Mouse (Mus musculus): ENCODE results near the gene Gnaq. TPM values are rescaled to one million over a fixed set of nuclear protein-coding genes. Genes with fewer than 3 reads are reported as not detected.
"Not testable (repeated sequence)": the region's sequence is repeated elsewhere in the genome, so short reads cannot be mapped to it uniquely, and the experiment has no call there.

Gene Gnaq
- polyA plus RNA-seq (2015; fragmentation: Nextera tagmentation; extraction: Ambion mirVana): 4.4 and 4.6 TPM in 2 replicates

DNA sequence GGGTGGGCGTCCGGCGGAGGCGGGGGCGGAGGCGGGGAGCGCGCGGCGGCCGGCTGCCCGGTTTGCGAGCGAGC is at the start of gene Gnaq:
Gnaq (plus strand) TSS at position 41 of the 74 bp plus-strand sequence.
- Histone ChIP-seq H3K4me1 (ENCODE audit: control insufficient read depth, low read depth, low read length) (peaks cover 4% of the 10 kb centered on the region), H3K4me3 (ENCODE audit: low read depth, low read length) (peak within 1 kb of the TSS; percentile 69), H3K9me3 (replicated peaks; ENCODE audit: control insufficient read depth, low read length) (no peaks in the 10 kb centered on the region), H3K27ac (ENCODE audit: low read length) (peak within 1 kb of the TSS; percentile 79), H3K36me3 (ENCODE audit: control insufficient read depth, insufficient read depth) (no peaks in the 10 kb centered on the region), H3K27me3 (ENCODE audit: control insufficient read depth, insufficient read depth, low read depth, low read length) (peaks cover 26% of the 10 kb centered on the region), H3K4me2 (ENCODE audit: low read depth, low read length) (peak within 1 kb of the TSS; percentile 57), H3K9ac (ENCODE audit: low read depth, low read length) (peak within 1 kb of the TSS; percentile 74)
- ATAC-seq (ENCODE audit: low read depth): no peak
- 0% methylated on average over 10 of the region's 14 CpGs for WGBS (ENCODE audit: insufficient replicate concordance)

DNA sequence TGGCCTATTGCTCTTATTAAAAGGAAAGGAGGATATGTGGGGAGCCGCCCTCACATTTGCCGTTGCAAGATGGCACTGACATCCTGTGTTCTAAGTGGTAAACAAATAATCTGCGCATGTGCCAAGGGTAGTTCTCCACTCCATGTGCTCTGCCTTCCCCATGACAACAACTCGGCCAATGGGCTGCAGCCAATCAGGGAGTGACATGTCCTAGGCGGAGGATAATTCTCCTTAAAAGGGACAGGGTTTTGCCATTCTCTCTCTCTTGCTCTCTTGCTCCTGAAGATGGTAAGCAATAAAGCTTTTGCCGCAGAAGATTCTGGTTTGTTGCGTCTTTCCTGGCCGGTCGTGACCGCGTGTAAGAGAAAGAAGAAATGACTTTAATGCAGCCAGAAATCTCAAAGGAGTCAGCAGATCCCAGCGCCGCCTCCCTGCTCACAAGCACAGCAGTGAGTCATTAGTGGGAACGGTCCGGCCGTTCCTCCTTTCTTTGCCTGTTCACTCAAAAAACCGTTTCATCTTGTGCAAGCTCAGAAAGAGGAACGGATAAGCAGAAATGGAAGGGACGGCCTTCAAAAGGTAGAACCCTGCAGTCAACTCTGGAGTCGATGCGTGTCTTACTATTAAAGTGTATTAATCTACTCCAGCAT is 48.5 kb upstream of the Gnaq start:
- 79% methylated on average over 20 of the region's 21 CpGs for WGBS (ENCODE audit: insufficient replicate concordance)
- not testable (repeated sequence) for ATAC-seq (ENCODE audit: low read depth)

DNA sequence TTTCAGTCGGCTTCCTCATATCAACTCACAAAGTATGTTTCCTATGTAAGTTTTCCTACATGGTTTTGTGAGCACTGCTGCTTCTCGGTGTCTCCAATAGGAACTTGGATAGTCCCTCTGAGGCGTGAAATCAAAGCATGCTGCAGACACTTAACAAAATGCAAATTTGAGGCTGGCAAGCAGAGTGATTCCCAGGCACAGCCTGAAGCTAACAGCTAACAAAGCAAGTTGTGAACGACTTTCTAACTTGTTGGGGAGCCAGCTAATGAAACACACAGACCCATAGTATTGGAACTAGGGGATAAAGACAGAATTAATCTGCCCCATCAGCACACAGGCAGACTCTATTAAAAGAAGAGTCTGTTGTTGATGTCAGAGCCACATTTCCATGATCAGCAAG is 47.4 kb upstream of the Gnaq start:
- Histone ChIP-seq H3K4me2 (ENCODE audit: low read depth, low read length) (no peak overlapping the region), H3K9ac (ENCODE audit: low read depth, low read length) (no peak overlapping the region), H3K36me3 (ENCODE audit: control insufficient read depth, insufficient read depth) (no peaks in the 10 kb centered on the region), H3K27ac (ENCODE audit: low read length) (no peak overlapping the region), H3K9me3 (replicated peaks; ENCODE audit: control insufficient read depth, low read length) (no peaks in the 10 kb centered on the region), H3K4me3 (ENCODE audit: low read depth, low read length) (no peak overlapping the region), H3K27me3 (ENCODE audit: control insufficient read depth, insufficient read depth, low read depth, low read length) (no peaks in the 10 kb centered on the region), H3K4me1 (ENCODE audit: control insufficient read depth, low read depth, low read length) (no peaks in the 10 kb centered on the region)
- no peak for ATAC-seq (ENCODE audit: low read depth)
- 52% methylated on average over 4 of the region's 4 CpGs for WGBS (ENCODE audit: insufficient replicate concordance)

More for the DNA sequence above, 48.5 kb upstream of the Gnaq start:
- H3K9me3 ChIP-seq (replicated peaks; ENCODE audit: control insufficient read depth, low read length); H3K9ac ChIP-seq (ENCODE audit: low read depth, low read length); H3K4me1 ChIP-seq (ENCODE audit: control insufficient read depth, low read depth, low read length); H3K4me2 ChIP-seq (ENCODE audit: low read depth, low read length); H3K27me3 ChIP-seq (ENCODE audit: control insufficient read depth, insufficient read depth, low read depth, low read length); H3K27ac ChIP-seq (ENCODE audit: low read length); H3K4me3 ChIP-seq (ENCODE audit: low read depth, low read length); H3K36me3 ChIP-seq (ENCODE audit: control insufficient read depth, insufficient read depth): not testable (repeated sequence)

- H3K4me3 ChIP-seq (ENCODE audit: low read depth, low read length): no peak overlapping the region
- H3K4me1 ChIP-seq (ENCODE audit: control insufficient read depth, low read depth, low read length): no peaks in the 10 kb centered on the region
- H3K27me3 ChIP-seq (ENCODE audit: control insufficient read depth, insufficient read depth, low read depth, low read length): no peaks in the 10 kb centered on the region
- no peaks in the 10 kb centered on the region for H3K9me3 ChIP-seq (replicated peaks; ENCODE audit: control insufficient read depth, low read length)
- no peak overlapping the region for H3K27ac ChIP-seq (ENCODE audit: low read length)
- no peaks in the 10 kb centered on the region for H3K36me3 ChIP-seq (ENCODE audit: control insufficient read depth, insufficient read depth)
- no peak overlapping the region for H3K9ac ChIP-seq (ENCODE audit: low read depth, low read length)
- H3K4me2 ChIP-seq (ENCODE audit: low read depth, low read length): no peak overlapping the region
- no peak for ATAC-seq (ENCODE audit: low read depth)
These were observed 46.5 kb upstream of the Gnaq start for GRCm38 (mm10) chr19:16086154-16086553.

DNA sequence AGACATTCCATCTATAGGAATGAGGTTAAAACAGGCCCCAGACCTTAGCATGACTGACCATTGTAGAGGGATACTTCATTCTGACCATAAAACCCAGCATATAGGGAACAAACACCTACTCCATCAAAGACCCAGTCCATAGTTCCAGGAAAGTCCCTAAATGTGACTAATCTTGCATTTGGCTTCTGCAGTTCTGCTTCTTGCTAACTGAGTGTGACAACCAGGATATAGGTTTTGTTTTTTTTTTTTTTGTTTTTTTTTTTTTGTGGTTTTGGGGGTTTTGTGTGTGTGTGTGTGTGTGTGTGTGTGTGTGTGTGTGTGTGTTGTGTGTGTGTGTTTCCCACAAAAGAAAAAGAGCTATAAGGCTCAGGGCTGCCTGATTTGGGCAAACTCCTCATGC is 46.0 kb upstream of the Gnaq start:
- Histone ChIP-seq H3K4me2 (ENCODE audit: low read depth, low read length) (no peak overlapping the region), H3K9ac (ENCODE audit: low read depth, low read length) (no peak overlapping the region), H3K4me1 (ENCODE audit: control insufficient read depth, low read depth, low read length) (no peaks in the 10 kb centered on the region), H3K9me3 (replicated peaks; ENCODE audit: control insufficient read depth, low read length) (no peaks in the 10 kb centered on the region), H3K36me3 (ENCODE audit: control insufficient read depth, insufficient read depth) (no peaks in the 10 kb centered on the region), H3K4me3 (ENCODE audit: low read depth, low read length) (no peak overlapping the region), H3K27ac (ENCODE audit: low read length) (no peak overlapping the region), H3K27me3 (ENCODE audit: control insufficient read depth, insufficient read depth, low read depth, low read length) (no peaks in the 10 kb centered on the region)
- no peak for ATAC-seq (ENCODE audit: low read depth)

DNA sequence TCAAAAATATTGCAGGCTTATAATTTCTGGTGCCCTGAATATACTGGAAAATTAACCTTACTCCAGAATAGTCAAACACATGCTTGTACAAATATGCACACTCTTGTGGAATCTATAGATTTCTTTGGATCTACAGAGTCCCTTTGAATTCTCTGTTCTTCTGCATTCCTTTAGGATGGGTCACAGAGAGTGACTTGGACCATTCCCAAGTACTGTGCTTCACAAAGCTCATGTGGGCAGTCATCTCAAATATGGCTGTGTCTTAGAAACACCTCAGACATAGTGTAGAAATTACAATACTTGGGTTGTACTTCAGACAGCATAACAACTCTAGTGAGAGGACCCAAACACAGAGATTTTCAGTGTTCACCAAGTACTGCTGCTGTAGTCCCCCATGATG is 45.2 kb upstream of the Gnaq start:
- Histone ChIP-seq H3K27ac (ENCODE audit: low read length) (no peak overlapping the region), H3K4me1 (ENCODE audit: control insufficient read depth, low read depth, low read length) (no peaks in the 10 kb centered on the region), H3K36me3 (ENCODE audit: control insufficient read depth, insufficient read depth) (no peaks in the 10 kb centered on the region), H3K27me3 (ENCODE audit: control insufficient read depth, insufficient read depth, low read depth, low read length) (no peaks in the 10 kb centered on the region), H3K4me3 (ENCODE audit: low read depth, low read length) (no peak overlapping the region), H3K4me2 (ENCODE audit: low read depth, low read length) (no peak overlapping the region), H3K9me3 (replicated peaks; ENCODE audit: control insufficient read depth, low read length) (no peaks in the 10 kb centered on the region), H3K9ac (ENCODE audit: low read depth, low read length) (no peak overlapping the region)
- no peak for ATAC-seq (ENCODE audit: low read depth)

- WGBS (ENCODE audit: insufficient replicate concordance): 52% methylated on average over 4 of the region's 4 CpGs
- no peaks in the 10 kb centered on the region for H3K27me3 ChIP-seq (ENCODE audit: control insufficient read depth, insufficient read depth, low read depth, low read length)
These were observed 39.0 kb upstream of the Gnaq start for GRCm38 (mm10) chr19:16093616-16094015.

DNA sequence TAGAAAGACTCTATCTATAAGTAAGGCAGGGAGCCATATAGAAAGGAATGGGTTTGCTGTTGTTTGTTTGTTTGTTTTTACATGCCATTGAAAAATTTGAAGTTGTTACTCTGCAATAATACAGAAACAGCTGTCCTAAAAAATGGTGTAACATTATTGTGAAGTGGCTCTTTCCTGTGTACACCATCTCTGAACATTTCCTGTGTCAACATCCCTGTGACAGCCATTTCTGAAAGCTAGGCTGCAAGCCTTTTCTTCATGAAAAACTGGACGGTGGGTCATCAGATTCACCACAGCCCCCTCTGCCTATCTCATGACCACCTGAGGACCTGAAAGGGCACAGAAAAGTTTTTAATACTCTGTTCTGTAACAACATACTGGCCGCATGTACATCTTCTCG is 22.7 kb upstream of the Gnaq start:
- peak overlapping the region; percentile 37; the same call in 1 of the 2 replicates for H3K27ac ChIP-seq (ENCODE audit: low read length)
- H3K9me3 ChIP-seq (replicated peaks; ENCODE audit: control insufficient read depth, low read length): no peaks in the 10 kb centered on the region
- no peak overlapping the region for H3K4me3 ChIP-seq (ENCODE audit: low read depth, low read length)
- H3K4me2 ChIP-seq (ENCODE audit: low read depth, low read length): no peak overlapping the region
- 50% methylated on average over 3 of the region's 3 CpGs for WGBS (ENCODE audit: insufficient replicate concordance)
- H3K36me3 ChIP-seq (ENCODE audit: control insufficient read depth, insufficient read depth): no peaks in the 10 kb centered on the region
- ATAC-seq (ENCODE audit: low read depth): no peak
- H3K27me3 ChIP-seq (ENCODE audit: control insufficient read depth, insufficient read depth, low read depth, low read length): no peaks in the 10 kb centered on the region
- no peak overlapping the region for H3K9ac ChIP-seq (ENCODE audit: low read depth, low read length)
- H3K4me1 ChIP-seq (ENCODE audit: control insufficient read depth, low read depth, low read length): no peaks in the 10 kb centered on the region

More at GRCm38 (mm10) chr19:16093616-16094015, 39.0 kb upstream of the Gnaq start:
- Histone ChIP-seq H3K4me1 (ENCODE audit: control insufficient read depth, low read depth, low read length) (no peaks in the 10 kb centered on the region), H3K27ac (ENCODE audit: low read length) (no peak overlapping the region), H3K4me3 (ENCODE audit: low read depth, low read length) (no peak overlapping the region), H3K9me3 (replicated peaks; ENCODE audit: control insufficient read depth, low read length) (no peaks in the 10 kb centered on the region), H3K36me3 (ENCODE audit: control insufficient read depth, insufficient read depth) (no peaks in the 10 kb centered on the region), H3K9ac (ENCODE audit: low read depth, low read length) (no peak overlapping the region), H3K4me2 (ENCODE audit: low read depth, low read length) (no peak overlapping the region)
- no peak for ATAC-seq (ENCODE audit: low read depth)

DNA sequence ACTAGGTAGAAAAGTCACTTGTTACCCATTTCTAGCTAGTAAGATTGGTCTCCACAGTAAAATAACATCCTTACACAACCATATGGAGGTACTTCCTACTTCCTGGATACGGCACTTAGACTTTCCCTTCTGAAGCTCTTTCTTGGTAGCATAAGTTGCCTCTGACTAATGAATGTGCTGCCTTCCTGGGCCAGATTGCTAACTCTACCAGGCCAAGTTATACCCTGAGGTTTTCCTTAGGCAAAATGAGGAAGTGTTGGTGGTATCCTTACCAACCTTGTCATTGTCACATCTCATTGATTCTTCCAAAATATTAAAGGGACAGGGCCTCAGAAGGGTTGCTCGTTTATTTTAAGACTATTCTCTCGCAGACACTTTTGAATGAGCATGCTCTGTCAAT is 22.0 kb upstream of the Gnaq start:
- WGBS (ENCODE audit: insufficient replicate concordance): 46% methylated on average over 3 of the region's 3 CpGs
- no peak overlapping the region for H3K4me3 ChIP-seq (ENCODE audit: low read depth, low read length)

GRCm38 (mm10) chr19:16113295-16113694 is 19.3 kb upstream of the Gnaq start:
- WGBS (ENCODE audit: insufficient replicate concordance): 56% methylated on average over 1 of the region's 1 CpGs
- H3K9me3 ChIP-seq (replicated peaks; ENCODE audit: control insufficient read depth, low read length): no peaks in the 10 kb centered on the region

More for the DNA sequence above, 22.0 kb upstream of the Gnaq start:
- Histone ChIP-seq H3K36me3 (ENCODE audit: control insufficient read depth, insufficient read depth) (no peaks in the 10 kb centered on the region), H3K27ac (ENCODE audit: low read length) (no peak overlapping the region), H3K9me3 (replicated peaks; ENCODE audit: control insufficient read depth, low read length) (no peaks in the 10 kb centered on the region), H3K27me3 (ENCODE audit: control insufficient read depth, insufficient read depth, low read depth, low read length) (no peaks in the 10 kb centered on the region), H3K9ac (ENCODE audit: low read depth, low read length) (no peak overlapping the region), H3K4me1 (ENCODE audit: control insufficient read depth, low read depth, low read length) (no peaks in the 10 kb centered on the region), H3K4me2 (ENCODE audit: low read depth, low read length) (no peak overlapping the region)
- no peak for ATAC-seq (ENCODE audit: low read depth)

More at GRCm38 (mm10) chr19:16113295-16113694, 19.3 kb upstream of the Gnaq start:
- Histone ChIP-seq H3K36me3 (ENCODE audit: control insufficient read depth, insufficient read depth) (no peaks in the 10 kb centered on the region), H3K4me3 (ENCODE audit: low read depth, low read length) (no peak overlapping the region), H3K9ac (ENCODE audit: low read depth, low read length) (no peak overlapping the region), H3K27ac (ENCODE audit: low read length) (no peak overlapping the region), H3K4me2 (ENCODE audit: low read depth, low read length) (no peak overlapping the region), H3K4me1 (ENCODE audit: control insufficient read depth, low read depth, low read length) (no peaks in the 10 kb centered on the region), H3K27me3 (ENCODE audit: control insufficient read depth, insufficient read depth, low read depth, low read length) (no peaks in the 10 kb centered on the region)
- no peak for ATAC-seq (ENCODE audit: low read depth)
